Mouse (Mus musculus) kidney, adult 9 months (tissue): ENCODE results near the gene Ppm1n.

Experiments used
- DNase-seq: peaks from one replicate; pipeline ENCODE4 v3.0.0; 2022

Gene Ppm1n

GRCm38 (mm10) chr7:19243858-19244257, 36.0 kb downstream of the Ppm1n start:
- DNase-seq: no peak

DNA sequence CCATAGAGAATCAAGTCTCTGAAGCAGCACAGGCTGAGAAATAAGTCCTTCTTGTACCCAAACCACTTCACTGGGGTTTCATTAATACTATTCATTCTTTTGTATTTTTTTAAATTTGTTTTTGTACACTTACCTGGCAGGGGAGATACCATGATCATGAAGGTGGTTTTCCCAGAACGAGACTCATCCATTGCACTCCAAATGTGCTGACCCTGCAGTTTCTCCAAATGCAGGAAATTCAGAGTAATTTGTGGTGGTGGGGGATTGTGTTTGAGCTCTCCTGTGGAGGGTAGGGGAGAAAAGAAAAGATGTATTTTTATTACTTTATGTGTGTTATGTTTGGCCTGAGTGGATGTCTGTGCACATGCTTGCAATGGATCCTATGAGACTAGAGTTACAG, 37.9 kb downstream of the Ppm1n start:
- no peak for DNase-seq

GRCm38 (mm10) chr7:19240905-19241463, 38.9 kb downstream of the Ppm1n start:
- no peak for DNase-seq

DNA sequence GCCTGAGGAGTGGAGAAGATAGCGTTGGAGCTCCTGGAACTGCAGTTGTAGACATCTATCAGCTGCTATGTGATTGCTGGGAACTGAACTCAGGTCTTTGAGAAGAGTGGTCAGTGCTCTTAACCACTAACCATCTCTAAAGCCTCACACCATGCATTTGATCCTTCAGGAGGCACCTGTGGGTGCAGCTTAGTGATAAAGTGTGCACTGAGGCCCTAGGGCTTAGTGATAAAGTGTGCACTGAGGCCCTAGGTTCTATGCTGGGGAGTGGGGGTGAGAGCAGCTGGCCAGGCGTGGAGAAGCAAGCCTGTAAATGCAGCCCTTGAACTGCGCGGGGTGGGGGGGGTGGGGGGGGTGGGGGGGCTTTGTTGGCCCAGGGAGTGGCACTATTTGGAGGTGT, 39.9 kb downstream of the Ppm1n start:
- DNase-seq: no peak

DNA sequence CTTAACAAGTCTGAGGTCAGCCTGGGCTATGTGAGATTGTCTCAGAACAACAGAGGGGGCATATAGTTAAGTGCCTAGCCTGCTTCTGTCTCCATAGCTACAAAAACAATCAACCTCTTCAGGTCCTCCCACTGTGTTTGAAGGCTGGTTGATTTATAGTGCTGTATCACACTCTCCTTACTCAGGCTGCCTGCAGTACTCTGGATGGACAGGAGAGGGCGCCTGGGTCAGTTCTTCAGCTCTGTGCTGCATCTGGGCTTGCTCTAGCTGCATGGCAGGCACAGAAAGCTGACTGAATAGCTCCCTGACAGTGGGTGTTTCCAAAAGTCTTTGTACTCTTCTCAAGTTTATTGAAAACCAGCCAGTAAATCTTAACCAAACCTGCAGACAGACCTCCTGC, 40.4 kb downstream of the Ppm1n start:
- DNase-seq: peak; percentile 94

GRCm38 (mm10) chr7:19238344-19238743, 41.5 kb downstream of the Ppm1n start:
- no peak for DNase-seq

GRCm38 (mm10) chr7:19236411-19236810, 43.5 kb downstream of the Ppm1n start:
- no peak for DNase-seq

DNA sequence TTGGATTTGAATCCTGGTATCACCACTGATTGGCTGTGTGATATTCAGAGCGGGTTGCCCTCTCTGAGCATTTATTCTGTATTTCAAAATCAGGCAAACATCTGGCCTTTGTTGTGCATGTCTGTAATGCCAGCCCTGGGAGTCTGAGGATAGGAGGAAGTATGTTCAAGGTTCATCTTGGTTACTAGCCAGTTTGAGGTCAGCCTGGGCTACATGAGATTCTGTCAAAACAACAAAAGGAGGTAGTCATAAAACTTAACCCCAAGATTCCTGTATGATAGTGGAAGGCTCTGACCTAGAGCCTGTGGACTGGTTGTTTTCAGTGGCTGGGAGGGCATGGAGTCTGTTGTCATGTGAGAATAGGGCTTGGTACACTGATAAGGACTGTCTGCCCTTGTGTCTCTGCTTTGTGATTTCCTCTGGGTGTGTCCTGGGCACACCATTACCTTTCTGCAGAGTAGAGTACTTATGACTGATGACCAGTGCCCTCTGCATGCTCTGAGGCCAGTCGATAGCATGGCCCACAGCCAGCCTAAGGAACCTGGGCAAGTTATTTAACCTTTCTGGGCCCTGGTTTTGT, 44.7 kb downstream of the Ppm1n start:
- no peak for DNase-seq

- DNase-seq: no peak
Measured at GRCm38 (mm10) chr7:19234652-19235051, 45.2 kb downstream of the Ppm1n start.

- peak; percentile 86 for DNase-seq
Measured at GRCm38 (mm10) chr7:19231849-19232248, 48.0 kb downstream of the Ppm1n start.

DNA sequence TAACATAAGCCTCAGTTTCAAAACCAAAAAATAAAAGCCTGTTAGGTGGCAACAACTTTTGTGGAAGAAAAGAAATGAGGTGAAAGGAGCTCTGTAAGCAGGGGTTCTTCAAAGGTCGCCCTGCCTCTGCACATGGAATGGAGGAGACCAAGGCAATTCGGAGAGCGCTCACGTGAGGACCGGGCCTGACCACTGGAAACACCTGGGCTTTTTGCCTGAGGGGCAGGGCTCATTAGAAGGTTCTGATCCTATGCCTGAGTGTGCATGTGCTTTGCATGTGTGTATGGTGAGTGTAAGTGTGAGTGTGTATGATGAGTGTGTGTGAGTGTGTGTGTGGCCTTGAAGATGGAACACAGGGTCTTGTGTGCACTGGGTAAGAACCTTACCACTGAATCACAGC, 49.0 kb downstream of the Ppm1n start:
- no peak for DNase-seq

GRCm38 (mm10) chr7:19230041-19230580, 49.8 kb downstream of the Ppm1n start:
- peak; percentile 83 for DNase-seq

DNA sequence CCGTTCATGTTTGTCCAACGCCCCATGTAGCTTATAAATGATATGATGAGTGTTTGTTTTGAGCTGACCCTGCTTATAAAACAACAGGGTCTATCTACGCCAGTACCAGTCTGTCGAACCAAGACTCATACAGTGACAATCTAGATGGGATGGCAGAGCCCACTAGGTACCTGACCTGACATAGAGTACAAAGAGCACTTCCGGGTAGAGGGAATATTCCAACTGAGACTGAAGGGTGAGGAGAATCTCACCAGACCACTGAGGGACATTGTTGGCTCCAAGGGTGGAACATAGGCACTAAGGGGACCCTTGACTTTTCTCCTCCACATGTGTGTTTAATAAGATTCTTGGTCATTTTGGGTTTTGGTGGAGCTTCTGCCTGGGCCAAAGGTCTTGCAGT, 50.5 kb downstream of the Ppm1n start:
- DNase-seq: peak; percentile 40

DNA sequence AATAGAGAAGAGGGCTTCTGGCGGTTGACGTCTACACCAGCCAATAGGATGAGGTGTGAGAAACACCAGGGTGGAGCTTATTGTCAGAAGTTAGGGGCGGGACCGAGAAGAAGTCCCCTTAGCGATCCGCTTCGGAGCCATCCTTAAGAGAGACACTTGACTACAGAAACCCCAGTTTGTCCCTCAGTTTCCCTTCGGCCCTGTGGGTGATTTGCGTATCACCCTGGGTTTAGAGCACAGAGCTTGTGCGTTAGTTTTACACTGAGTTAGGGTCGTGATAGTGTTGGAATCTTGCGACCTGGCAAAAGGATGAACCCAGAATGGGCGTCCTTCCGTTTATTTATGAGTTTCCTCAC, 51.1 kb downstream of the Ppm1n start:
- no peak for DNase-seq

DNA sequence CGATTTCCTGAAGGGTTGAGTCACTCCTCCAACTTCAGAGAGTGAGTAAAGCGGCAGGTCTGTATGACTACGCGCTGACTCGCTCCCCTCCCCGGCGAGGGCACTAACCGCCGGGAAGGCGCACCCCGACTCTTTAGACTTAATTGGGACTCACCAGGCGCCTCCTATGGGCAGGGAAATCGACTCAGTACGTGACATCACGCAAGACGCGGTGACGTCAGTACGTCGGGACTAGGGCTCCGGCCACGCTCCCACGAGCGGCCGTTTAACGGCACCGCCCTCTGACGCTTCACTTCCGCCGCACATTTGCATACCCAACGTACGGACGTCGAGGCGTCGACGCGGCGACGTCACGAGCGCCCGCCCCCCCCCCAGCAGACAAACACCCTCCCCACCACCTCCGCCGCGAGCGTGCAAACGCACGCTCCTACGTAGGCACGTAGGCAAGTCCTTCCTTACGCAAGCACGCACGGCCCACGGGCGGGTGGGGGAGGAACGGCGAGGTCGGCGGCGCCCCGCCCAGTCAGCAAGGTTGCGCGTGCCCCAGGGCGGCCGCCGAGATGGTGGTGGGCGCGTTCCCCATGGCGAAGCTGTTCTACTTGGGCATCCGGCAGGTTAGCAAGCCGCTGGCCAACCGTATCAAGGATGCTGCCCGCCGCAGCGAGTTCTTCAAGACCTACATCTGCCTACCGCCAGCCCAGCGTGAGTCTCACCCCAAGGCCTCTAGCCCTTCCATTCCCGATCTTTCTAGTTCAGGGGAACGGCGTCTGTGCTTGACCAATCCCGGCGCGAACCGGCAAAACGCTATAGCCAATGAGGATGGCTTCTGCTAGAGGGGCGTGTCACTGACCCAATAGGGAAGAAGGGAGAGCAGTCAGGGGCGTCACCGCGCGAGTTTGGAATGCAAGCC, 51.7 kb downstream of the Ppm1n start, which contains the start of gene Opa3:
TSS of gene Opa3 (plus strand) at position 452 of the 910 bp plus-strand sequence.
- peak; percentile 100 for DNase-seq

DNA sequence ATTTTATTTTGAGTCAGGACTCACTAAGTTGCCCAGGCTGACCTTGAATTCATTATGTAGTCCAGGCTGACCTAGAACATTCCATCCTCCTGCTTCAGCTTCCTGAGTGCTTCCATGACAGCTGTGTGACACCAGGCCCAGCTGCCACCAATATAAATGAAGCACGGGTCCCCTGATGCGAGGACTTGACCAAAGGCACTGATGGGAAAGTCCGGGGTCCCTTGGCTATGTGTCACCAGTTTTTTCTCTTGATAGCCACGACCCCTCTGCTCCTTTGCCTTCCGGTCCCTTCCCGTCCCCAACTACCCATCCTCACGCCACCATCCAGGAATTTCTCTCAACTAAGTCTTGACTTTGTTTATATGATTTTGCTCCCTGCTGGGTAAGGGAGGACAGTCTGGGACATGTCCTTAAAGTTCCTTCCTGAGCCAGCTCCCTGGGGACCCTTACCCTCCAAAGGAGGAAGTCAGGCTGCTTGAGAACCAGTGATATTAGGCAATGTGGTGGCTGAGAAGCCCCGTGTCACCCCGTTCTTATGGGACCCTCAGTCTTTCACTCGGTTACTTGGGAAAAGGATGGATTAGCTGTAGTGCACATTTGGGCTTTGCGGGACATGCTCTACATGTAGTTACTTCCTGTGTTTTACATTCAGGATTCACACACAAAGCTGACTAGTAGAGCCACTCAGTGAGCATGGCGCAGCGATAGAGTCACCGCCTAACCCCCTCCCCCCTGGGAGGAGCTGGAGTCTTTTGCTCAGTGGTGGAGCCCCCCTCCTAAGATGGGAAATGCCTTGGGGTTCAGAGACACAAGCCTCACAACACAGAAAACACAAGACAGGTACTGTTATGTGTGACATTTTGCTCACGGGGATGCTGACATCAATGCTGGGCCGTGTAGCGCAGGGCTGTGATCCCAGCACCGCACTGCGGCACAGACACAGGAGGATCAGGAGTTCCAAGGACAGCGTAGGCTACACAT, 52.8 kb downstream of the Ppm1n start:
- DNase-seq: peak; percentile 59
